Comparison of ENCODE assay signal across 32 mouse cellular contexts in the genomic region with DNA sequence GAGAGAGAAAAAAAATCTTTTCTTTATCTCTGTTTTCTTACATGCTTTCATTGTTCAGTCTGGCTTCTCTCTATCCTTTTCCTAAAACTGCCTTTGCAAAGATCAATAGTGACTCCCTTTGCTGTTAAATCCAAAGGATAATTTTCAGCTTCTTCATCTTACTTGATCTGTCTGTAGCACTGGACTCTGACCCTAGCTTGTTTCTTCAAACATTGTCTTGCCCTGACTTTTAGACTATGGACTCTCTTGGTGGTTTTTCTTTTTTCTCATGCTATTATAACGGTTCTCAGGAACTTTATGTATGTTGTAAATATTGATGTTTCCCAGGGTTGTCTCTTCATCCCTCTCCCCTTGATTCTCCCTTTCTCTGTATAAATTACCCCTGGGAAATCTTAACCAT.
"Had no signal": no experiment of that assay in that cellular context is flagged by ENCODE, and none has a peak within 500 bp of the region (broad histone marks: within the 10 kb centered on the region; RNA-seq: fewer than 3 reads in every experiment).

No protein-coding gene starts in this region.

- H3K4me1 ChIP-seq: limb, embryonic 10.5 days; limb, embryonic 13.5 days; limb, embryonic 15.5 days; liver, embryonic 12.5 days; liver, embryonic 13.5 days; liver, embryonic 15.5 days; midbrain, embryonic 15.5 days; neural tube, embryonic 12.5 days had no signal

- H3K36me3 ChIP-seq: limb, embryonic 10.5 days; limb, embryonic 12.5 days; limb, embryonic 13.5 days; limb, embryonic 15.5 days; liver, embryonic 12.5 days; liver, embryonic 13.5 days; liver, embryonic 15.5 days; lung, embryonic 15.5 days; midbrain, embryonic 10.5 days; midbrain, embryonic 12.5 days; midbrain, embryonic 13.5 days; midbrain, embryonic 15.5 days; neural tube, embryonic 12.5 days had no signal

- H3K27me3 ChIP-seq: limb, embryonic 12.5 days; limb, embryonic 13.5 days; limb, embryonic 15.5 days; liver, embryonic 12.5 days; liver, embryonic 13.5 days; liver, embryonic 15.5 days; lung, embryonic 15.5 days; megakaryocyte, embryonic 14.5 days; midbrain, embryonic 12.5 days; midbrain, embryonic 13.5 days; midbrain, embryonic 15.5 days; neural tube, embryonic 12.5 days had no signal

- DNase-seq: left cerebral cortex, postnatal 4 days; liver; liver, embryonic 13.5 days; liver, postnatal 0 days; lung, adult 18-20 months; lung, adult 2 months; lung, embryonic 14.5 days; lung, postnatal 10 days; lung, postnatal 14 days; lung, postnatal 36 days; lung, postnatal 4 days; midbrain, embryonic 14.5 days had no signal

- H3K4me2 ChIP-seq: limb, embryonic 12.5 days; limb, embryonic 13.5 days; limb, embryonic 15.5 days; liver, embryonic 11.5 days; liver, embryonic 12.5 days; liver, embryonic 13.5 days; liver, embryonic 15.5 days; lung, embryonic 14.5 days; lung, embryonic 15.5 days; midbrain, embryonic 11.5 days; midbrain, embryonic 12.5 days; midbrain, embryonic 13.5 days; midbrain, embryonic 15.5 days; neural tube, embryonic 12.5 days had no signal

- H3K9ac ChIP-seq: limb, embryonic 12.5 days; limb, embryonic 13.5 days; limb, embryonic 15.5 days; liver, embryonic 12.5 days; liver, embryonic 13.5 days; liver, embryonic 14.5 days; liver, embryonic 15.5 days; liver, postnatal 0 days; lung, embryonic 14.5 days; lung, embryonic 15.5 days; midbrain, embryonic 12.5 days; midbrain, embryonic 13.5 days; midbrain, embryonic 15.5 days; neural tube, embryonic 12.5 days had no signal

- H3K4me3 ChIP-seq: limb, embryonic 10.5 days; limb, embryonic 12.5 days; limb, embryonic 13.5 days; limb, embryonic 15.5 days; liver, embryonic 12.5 days; liver, embryonic 13.5 days; liver, embryonic 15.5 days; lung, embryonic 15.5 days; megakaryocyte, embryonic 14.5 days; midbrain, embryonic 10.5 days; midbrain, embryonic 12.5 days; midbrain, embryonic 13.5 days; midbrain, embryonic 15.5 days; myocyte; neural tube, embryonic 12.5 days had no signal

- ATAC-seq: liver, embryonic 12.5 days; liver, postnatal 0 days; lung, postnatal 0 days; midbrain, embryonic 13.5 days; midbrain, embryonic 15.5 days; midbrain, embryonic 16.5 days had no signal

- H3K9me3 ChIP-seq: limb, embryonic 10.5 days; limb, embryonic 12.5 days; limb, embryonic 13.5 days; limb, embryonic 15.5 days; liver, embryonic 12.5 days; liver, embryonic 13.5 days; liver, embryonic 15.5 days; lung, embryonic 15.5 days; megakaryocyte, embryonic 14.5 days; midbrain, embryonic 10.5 days; midbrain, embryonic 12.5 days; midbrain, embryonic 13.5 days; midbrain, embryonic 15.5 days; neural tube, embryonic 12.5 days had no signal

- H3K27ac ChIP-seq: limb, embryonic 10.5 days; limb, embryonic 12.5 days; limb, embryonic 13.5 days; limb, embryonic 15.5 days; liver, embryonic 12.5 days; liver, embryonic 13.5 days; liver, embryonic 14.5 days; liver, embryonic 15.5 days; lung, embryonic 15.5 days; macrophage; midbrain, embryonic 10.5 days; midbrain, embryonic 12.5 days; midbrain, embryonic 13.5 days; midbrain, embryonic 15.5 days; neural tube, embryonic 12.5 days had no signal
